In genomic region chr11:117300809-117301208, GRCm38 (mm10) we compare ENCODE assay signal across 11 mouse cellular contexts.
DNase-seq lines count a peak whose midpoint lies in the region; ATAC-seq and TF ChIP-seq lines count a peak whose summit lies in the region.
"Had no signal": no experiment of that assay in that cellular context is flagged by ENCODE, and none has a peak within 500 bp of the region (broad histone marks: within the 10 kb centered on the region; RNA-seq: fewer than 3 reads in every experiment).

No protein-coding gene starts in this region.

- no peak for ATAC-seq in embryonic facial prominence, embryonic 13.5 days (ENCODE audit: insufficient number of reproducible peaks, insufficient read depth, low FRiP score, low TSS enrichment, low read depth)

- no peak overlapping the region for H3K4me3 ChIP-seq in kidney, adult 2 months (ENCODE audit: insufficient read depth, low read depth, low read length)
- no peak overlapping the region for H3K4me3 ChIP-seq in embryonic facial prominence, embryonic 13.5 days
- H3K4me3 ChIP-seq: midbrain, embryonic 12.5 days had no signal

- peak; percentile 59 for TF ChIP-seq CTCF in kidney, adult 2 months (conservative IDR thresholded peaks at IDR 0.05; ENCODE audit: insufficient read depth, insufficient read length, low read depth, low read length)

- peaks cover 3% of the 10 kb centered on the region; the same call in 1 of the 2 replicates for H3K4me1 ChIP-seq in kidney, adult 2 months (ENCODE audit: control insufficient read depth, insufficient read depth, low read length)
- H3K4me1 ChIP-seq in embryonic facial prominence, embryonic 13.5 days, result peaks cover 62% of the 10 kb centered on the region

- TF ChIP-seq POLR2A in kidney, adult 2 months (IDR thresholded peaks at IDR 0.05; ENCODE audit: low read depth, low read length), result no peak

- H3K9ac ChIP-seq in embryonic facial prominence, embryonic 13.5 days, result no peak overlapping the region
- H3K9ac ChIP-seq: midbrain, embryonic 12.5 days had no signal

- H3K4me2 ChIP-seq in embryonic facial prominence, embryonic 13.5 days, result 0 out of 2 replicates have a peak overlapping the region, but pooled peaks have one; percentile 5
- H3K4me2 ChIP-seq: midbrain, embryonic 12.5 days had no signal

- no peaks in the 10 kb centered on the region for H3K9me3 ChIP-seq in embryonic facial prominence, embryonic 13.5 days
- H3K9me3 ChIP-seq: midbrain, embryonic 12.5 days had no signal

- no peak overlapping the region for H3K27ac ChIP-seq in kidney, adult 2 months (ENCODE audit: insufficient read depth, low read depth, low read length)
- peak overlapping the region; percentile 94 for H3K27ac ChIP-seq in embryonic facial prominence, embryonic 13.5 days
- H3K27ac ChIP-seq: midbrain, embryonic 12.5 days had no signal

- no peak for DNase-seq in kidney, adult 2 months
- no peak for DNase-seq in kidney, postnatal 36 days
- peak; percentile 43 for DNase-seq in thymus, postnatal 14 days
- DNase-seq in thymus, postnatal 36 days, result no peak
- DNase-seq in natural killer cell, adult 2 months (ENCODE audit: low spot score in 2 of 2), result no peak
- DNase-seq in adrenal gland, postnatal 25 days, result no peak
- DNase-seq in c-Kit-positive CD71-positive TER-119-positive erythroid progenitor cells, embryonic 14.5 days (ENCODE audit: low spot score), result no peak
- DNase-seq: cerebellum, adult 11-12 months; heart, adult 18-20 months had no signal

- no peaks in the 10 kb centered on the region for H3K27me3 ChIP-seq in kidney, adult 2 months (replicated peaks; ENCODE audit: control insufficient read depth, insufficient read depth, low read length)
- H3K27me3 ChIP-seq in embryonic facial prominence, embryonic 13.5 days, result no peaks in the 10 kb centered on the region
- H3K27me3 ChIP-seq: midbrain, embryonic 12.5 days had no signal

- 93% methylated on average over 4 of the region's 4 CpGs for WGBS in kidney, adult 2 months
- 85% methylated on average over 4 of the region's 4 CpGs for WGBS in embryonic facial prominence, embryonic 13.5 days

- H3K36me3 ChIP-seq in kidney, adult 2 months (ENCODE audit: control insufficient read depth, insufficient read depth, low read length), result no peaks in the 10 kb centered on the region
- peaks cover 41% of the 10 kb centered on the region for H3K36me3 ChIP-seq in embryonic facial prominence, embryonic 13.5 days
- H3K36me3 ChIP-seq: midbrain, embryonic 12.5 days had no signal
